Mouse (Mus musculus): ENCODE measurements at regions not wholly inside any gene's neighbourhood (a gene's known extent, or its start where the extent isn't known, plus 50 kb on each side); places are given as distances from the start of the nearest gene placed in this dataset.
"Not testable (repeated sequence)": the region's sequence is repeated elsewhere in the genome, so short reads cannot be mapped to it uniquely, and the experiment has no call there.

- DNase-seq: not testable (repeated sequence)
Measured at GRCm38 (mm10) chr12:77526581-77526980, 288.7 kb downstream of the Fut8 start.

GRCm38 (mm10) chr12:77527499-77527898 is 289.6 kb downstream of the Fut8 start:
- no peak for DNase-seq

GRCm38 (mm10) chr12:77527953-77528865 is 290.3 kb downstream of the Fut8 start:
- no peak for DNase-seq

- no peak for DNase-seq
Measured at GRCm38 (mm10) chr12:77528868-77529271, 290.9 kb downstream of the Fut8 start.

- DNase-seq: no peak
Measured at GRCm38 (mm10) chr12:77529414-77529813, 291.5 kb downstream of the Fut8 start.

GRCm38 (mm10) chr12:77529955-77530354 is 292.0 kb downstream of the Fut8 start:
- no peak for DNase-seq

GRCm38 (mm10) chr12:77531294-77531693 is 293.4 kb downstream of the Fut8 start:
- peak; percentile 87 for DNase-seq

GRCm38 (mm10) chr12:77532547-77532946 is 294.6 kb downstream of the Fut8 start:
- no peak for DNase-seq

- no peak for DNase-seq
Measured at GRCm38 (mm10) chr12:77533606-77534005, 295.7 kb downstream of the Fut8 start.

- no peak for DNase-seq
Measured at GRCm38 (mm10) chr12:77534079-77534478, 296.2 kb downstream of the Fut8 start.

GRCm38 (mm10) chr12:77535147-77535546 is 297.2 kb downstream of the Fut8 start:
- peak; percentile 39 for DNase-seq

- DNase-seq: peak; percentile 18
Measured at GRCm38 (mm10) chr12:77537139-77537848, 299.4 kb downstream of the Fut8 start.

GRCm38 (mm10) chr12:77539661-77540431 is 301.9 kb downstream of the Fut8 start:
- no peak for DNase-seq

- DNase-seq: no peak
Measured at GRCm38 (mm10) chr12:77541051-77541765, 303.3 kb downstream of the Fut8 start.

GRCm38 (mm10) chr12:77541826-77542225 is 303.9 kb downstream of the Fut8 start:
- no peak for DNase-seq

- peak; percentile 4 for DNase-seq
Measured at GRCm38 (mm10) chr12:77543651-77544050, 305.7 kb downstream of the Fut8 start.

- DNase-seq: no peak
Measured at GRCm38 (mm10) chr12:77546165-77546564, 308.2 kb downstream of the Fut8 start.

- DNase-seq: peak; percentile 60
Measured at GRCm38 (mm10) chr12:77568286-77568685, 330.4 kb downstream of the Fut8 start.

- no peak for DNase-seq
Measured at GRCm38 (mm10) chr12:77570501-77570900, 332.6 kb downstream of the Fut8 start.

- DNase-seq: no peak
Measured at GRCm38 (mm10) chr12:77571071-77571470, 333.1 kb downstream of the Fut8 start.

- no peak for DNase-seq
Measured at GRCm38 (mm10) chr12:77575046-77575445, 337.1 kb downstream of the Fut8 start.

GRCm38 (mm10) chr12:77588297-77588696 is 350.4 kb downstream of the Fut8 start:
- no peak for DNase-seq

Data from thymus, postnatal 4 days (tissue).